8 mouse cellular contexts compared by ENCODE assay signal in the genomic region with DNA sequence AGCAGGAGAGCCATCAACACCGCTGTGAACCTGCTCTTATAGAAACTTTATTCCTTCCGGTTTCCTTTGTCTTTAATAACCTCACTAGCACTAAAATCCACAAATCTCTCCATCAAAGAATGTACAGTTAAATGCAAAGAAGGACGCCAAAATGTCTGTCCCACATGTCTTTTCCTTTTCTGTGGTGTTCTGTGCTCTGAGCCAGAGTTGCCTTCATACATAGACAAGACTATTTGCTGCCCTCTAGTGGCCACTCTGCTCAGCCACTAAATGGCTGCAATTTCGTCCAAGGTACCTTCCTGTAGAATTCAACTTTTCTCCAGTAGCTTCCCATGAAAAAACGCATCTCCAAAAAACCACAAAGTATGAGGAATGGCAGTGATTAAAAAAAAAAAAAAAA. TPM values are rescaled to one million over a fixed set of nuclear protein-coding genes. Genes with fewer than 3 reads are reported as not detected.
DNase-seq lines count a peak whose midpoint lies in the region; ATAC-seq lines count a peak whose summit lies in the region.

No protein-coding gene starts in this region.

- no peak overlapping the region for H3K4me2 ChIP-seq in midbrain, embryonic 16.5 days (ENCODE audit: low read length)

- no peak overlapping the region for H3K4me3 ChIP-seq in midbrain, embryonic 16.5 days (ENCODE audit: low read depth, low read length)

- ATAC-seq in frontal cortex, adult (ENCODE audit: low TSS enrichment), result peak; percentile 97
- peak; percentile 84 for ATAC-seq in midbrain, embryonic 16.5 days

- peak; percentile 24 for DNase-seq in ovary, adult 18-20 months (ENCODE audit: low spot score)
- DNase-seq in ovary, postnatal 10 days (ENCODE audit: low spot score), result no peak
- DNase-seq in cerebellum, adult 8-10 months, result peak; percentile 37
- DNase-seq in induced T-regulatory cell, adult 2 months (ENCODE audit: low read depth), result peak; percentile 44
- DNase-seq in left cerebral cortex, adult 8-10 months (ENCODE audit: low spot score in 2 of 2), result peak; percentile 27 to 44
- peak; percentile 47 for DNase-seq in testis, postnatal 14 days (ENCODE audit: low spot score)

- H3K9ac ChIP-seq in midbrain, embryonic 16.5 days (ENCODE audit: low read depth, low read length), result no peak overlapping the region

- H3K4me1 ChIP-seq in midbrain, embryonic 16.5 days (ENCODE audit: control insufficient read depth, insufficient read depth, low read length), result no peaks in the 10 kb centered on the region

- no peaks in the 10 kb centered on the region for H3K9me3 ChIP-seq in midbrain, embryonic 16.5 days (replicated peaks; ENCODE audit: control insufficient read depth, low read length, poor library complexity, severe bottlenecking)

- no peaks in the 10 kb centered on the region for H3K36me3 ChIP-seq in midbrain, embryonic 16.5 days (ENCODE audit: control insufficient read depth, insufficient read depth, low read length)

- no peak overlapping the region for H3K27ac ChIP-seq in midbrain, embryonic 16.5 days (ENCODE audit: low read length)

- WGBS in midbrain, embryonic 16.5 days, result 31% methylated on average over 5 of the region's 5 CpGs

- H3K27me3 ChIP-seq in midbrain, embryonic 16.5 days (ENCODE audit: control insufficient read depth, insufficient read depth, low read depth, low read length), result no peaks in the 10 kb centered on the region

RNA-seq across cellular contexts. Expression of gene Tm4sf4, which starts 23.3 kb away (rescaled TPM):
- not detected for total RNA-seq in left cerebral cortex, adult 8-10 months (2022)
- polyA plus RNA-seq in midbrain, embryonic 16.5 days (2015; fragmentation: Nextera tagmentation; extraction: Ambion mirVana), result not detected in 2 replicates
